Mouse (Mus musculus): Measurements from ENCODE around the gene Ulk4. TPM values are rescaled to one million over a fixed set of nuclear protein-coding genes. Genes with fewer than 3 reads are reported as not detected.

Gene Ulk4
- polyA plus RNA-seq, 1 experiment, result 0.43 TPM

DNA sequence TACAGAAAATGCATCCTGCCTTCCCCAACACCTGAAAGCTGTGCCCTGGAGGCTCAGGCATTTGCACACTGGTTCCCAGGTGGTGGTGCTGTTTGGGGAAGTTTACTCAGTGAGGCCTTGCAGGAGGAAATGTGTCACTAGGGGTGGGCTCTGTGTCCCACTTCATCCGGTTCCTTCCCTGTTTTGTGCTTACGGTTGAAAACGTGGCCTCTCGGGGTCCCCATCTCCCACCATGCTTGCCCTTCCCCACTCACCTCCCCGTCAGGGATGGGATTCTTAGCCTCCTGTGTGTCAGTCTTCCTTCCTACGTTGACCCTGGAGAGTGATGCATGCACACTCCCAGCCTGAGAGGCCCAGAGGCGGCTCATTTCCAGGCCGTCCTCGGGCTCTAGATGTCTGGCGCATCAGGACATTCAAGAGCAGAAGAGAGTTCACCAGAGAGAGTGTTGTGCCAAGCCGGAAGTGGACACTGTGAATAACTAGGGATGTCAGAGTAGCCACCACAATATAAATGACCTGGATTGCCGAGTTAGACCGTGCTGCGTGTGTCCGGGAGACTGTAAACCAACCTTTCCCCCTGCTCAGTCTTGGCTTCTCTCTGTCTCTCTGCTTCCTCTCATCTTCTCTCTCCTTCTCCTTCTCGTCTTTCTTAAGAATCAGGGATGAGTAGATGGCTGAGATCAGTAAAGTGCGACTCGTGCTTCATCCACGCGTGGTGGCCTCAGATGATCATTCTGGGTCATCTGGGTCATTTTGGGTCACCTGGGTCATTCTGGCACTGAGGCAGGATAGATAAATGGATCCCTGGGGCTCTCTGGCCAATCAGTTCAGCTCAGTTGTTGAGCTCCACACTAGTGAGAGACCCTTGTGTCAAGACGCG lies 24.3 kb upstream of the Ulk4 start:
- 70% methylated on average over 22 of the region's 22 CpGs for WGBS
- no peak for DNase-seq (ENCODE audit: low read depth, low spot score)

DNA sequence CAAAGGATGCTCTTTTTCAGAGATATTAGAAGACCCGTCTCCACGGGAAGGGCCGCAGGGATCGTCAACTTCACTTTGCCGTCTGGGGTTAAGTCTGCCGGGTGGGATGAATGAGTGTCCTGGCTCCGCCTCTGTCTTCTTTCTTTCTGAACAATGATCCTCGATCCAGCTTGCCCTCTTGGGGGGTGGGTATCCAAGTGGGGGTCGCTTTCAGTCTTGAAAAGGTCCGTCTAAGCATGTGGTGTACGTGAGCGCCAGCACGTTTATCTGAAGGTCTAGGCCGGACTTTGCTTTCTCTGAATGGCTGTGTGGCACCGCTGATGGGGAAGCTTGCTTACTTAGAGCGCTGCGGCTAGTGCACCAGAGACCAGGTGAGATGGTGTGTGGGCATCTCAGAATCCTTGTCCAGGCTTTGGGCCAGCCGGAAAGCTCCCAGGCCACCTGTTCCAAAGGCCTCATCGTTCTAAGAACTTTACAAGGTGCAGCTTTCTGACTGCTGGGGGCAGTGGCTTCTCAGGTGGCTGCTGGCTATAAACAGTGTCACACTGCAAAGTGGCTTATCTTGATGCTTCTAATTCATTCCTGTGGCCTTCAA lies 23.1 kb upstream of the Ulk4 start:
- no peak for DNase-seq (ENCODE audit: low read depth, low spot score)

DNA sequence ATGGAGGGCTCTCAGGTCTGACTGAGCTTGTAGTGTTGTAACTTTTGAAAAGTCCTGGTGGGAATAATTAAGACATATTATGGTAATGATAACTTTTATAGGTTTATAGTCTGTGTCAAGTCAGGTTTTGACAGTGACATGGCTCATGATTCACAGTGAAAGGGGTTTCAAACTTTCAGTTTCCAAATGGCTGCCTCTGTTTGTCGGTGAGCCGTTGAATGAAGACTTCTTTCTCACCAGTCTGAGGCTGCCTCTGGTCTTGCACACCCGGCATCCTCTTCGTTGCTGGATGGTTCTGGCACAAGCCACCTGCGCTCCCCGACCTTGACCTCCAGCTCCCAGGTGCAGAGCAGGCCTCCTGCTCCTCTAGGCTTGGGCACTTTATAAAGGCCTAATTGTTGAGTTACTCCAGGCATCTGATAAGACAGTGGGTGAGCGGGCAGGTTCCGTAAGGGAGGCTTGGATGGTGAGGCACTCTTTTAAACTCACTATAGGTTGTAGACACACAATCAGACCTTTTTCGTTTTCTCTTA lies 22.3 kb upstream of the Ulk4 start:
- WGBS, result 21% methylated on average over 9 of the region's 9 CpGs
- no peak for DNase-seq (ENCODE audit: low read depth, low spot score)

More for the DNA sequence above, 23.1 kb upstream of the Ulk4 start:
- WGBS, result 35% methylated on average over 19 of the region's 19 CpGs

DNA sequence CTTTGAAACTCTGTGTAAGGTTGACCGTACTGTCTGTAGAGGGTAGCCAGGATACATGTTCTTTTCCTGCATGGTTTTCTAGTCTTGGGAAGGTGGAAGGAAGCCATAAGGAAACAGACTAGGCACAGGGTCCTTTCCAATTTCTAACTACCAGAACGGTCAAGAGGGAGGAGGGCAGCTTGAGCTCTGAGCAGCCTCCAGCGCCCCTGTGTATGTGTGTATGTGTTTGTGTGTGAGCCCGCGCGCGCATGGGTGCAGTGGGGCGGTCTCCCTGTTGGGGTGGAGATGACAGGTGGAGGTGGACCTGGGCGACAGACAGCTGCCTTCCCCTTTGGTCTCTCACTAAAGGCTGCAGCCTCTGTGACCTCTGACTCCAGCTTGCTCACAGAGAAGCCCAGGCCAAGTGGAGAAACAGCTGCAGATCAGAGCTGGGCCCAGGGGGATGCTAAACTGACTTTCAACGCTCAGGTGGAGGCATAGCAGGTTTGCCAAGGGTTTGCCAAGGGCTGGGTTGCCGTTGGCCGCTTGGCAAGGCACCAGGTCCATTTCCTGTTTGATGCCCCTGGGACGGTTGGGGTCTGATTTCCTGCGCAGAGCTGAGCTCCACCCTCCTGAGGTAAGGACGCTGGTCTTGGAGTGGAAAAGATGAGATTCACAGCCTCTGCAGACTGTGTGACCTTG lies 21.6 kb upstream of the Ulk4 start:
- no peak for DNase-seq (ENCODE audit: low read depth, low spot score)
- 2% methylated on average over 15 of the region's 15 CpGs for WGBS

DNA sequence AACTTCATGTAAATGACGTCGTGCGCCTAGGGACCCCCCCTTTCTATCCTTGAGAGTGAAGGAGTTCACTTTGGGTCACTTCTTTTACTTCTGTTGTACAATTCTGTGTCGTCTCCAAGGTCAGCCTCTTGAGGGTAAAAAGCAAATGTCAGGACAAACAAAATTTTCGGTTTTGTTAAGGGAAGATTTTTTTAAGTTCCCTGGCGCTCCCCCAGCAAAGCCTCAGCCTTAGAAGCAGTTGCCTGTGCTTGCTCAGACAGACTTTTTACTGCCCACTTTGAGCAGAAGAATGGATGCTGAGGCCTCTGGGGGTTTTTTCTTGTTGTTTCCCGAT lies 21.0 kb upstream of the Ulk4 start:
- WGBS, result under 1% methylated on average over 7 of the region's 7 CpGs

DNA sequence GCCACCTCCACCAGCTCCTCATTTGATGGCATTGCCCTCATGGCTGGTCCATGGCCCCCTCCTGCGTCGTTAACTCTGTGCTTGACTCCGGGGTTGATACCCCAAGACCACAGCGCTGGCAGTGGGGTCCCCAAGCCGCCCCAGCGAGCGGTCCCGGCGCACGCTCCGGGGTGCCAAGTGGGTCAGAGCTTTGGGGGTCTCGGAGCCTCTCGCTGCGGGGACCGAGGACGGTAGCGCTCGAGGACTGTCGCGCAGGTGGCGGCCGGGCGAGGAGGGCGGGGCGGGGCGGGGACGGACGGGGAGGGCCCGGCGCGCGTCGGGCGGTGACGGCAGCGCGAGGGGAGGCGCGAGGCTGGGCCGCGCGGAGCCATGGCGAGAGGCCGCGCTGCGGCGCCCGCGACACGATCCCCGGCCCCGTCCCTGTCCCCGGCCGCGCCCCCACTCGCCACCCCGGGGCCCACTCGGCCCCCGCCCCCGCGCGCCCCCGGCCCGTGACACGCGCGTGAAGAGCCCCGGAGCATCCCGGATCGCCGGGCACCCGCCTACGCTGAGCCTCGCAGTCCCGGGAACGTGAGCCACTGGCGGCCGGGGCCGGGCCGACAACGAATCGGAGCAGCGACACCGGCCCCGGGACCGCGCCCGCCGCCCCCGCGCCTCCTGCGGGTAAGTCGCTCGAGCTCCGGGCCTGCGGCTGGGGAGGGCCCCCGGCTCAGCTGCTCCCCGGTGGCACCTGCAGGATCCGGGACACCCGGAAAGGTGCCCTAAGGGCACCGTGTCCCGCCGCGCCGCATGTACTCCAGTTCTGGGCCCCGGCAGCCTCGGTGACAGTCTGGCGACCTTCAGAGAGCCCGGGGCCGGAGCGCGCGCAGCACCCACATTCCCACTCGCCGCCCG lies 20.4 kb upstream of the Ulk4 start, which contains the start of gene Trak1:
Trak1 (plus strand) TSS at position 332 of the 894 bp plus-strand sequence.
- DNase-seq (ENCODE audit: low read depth, low spot score), result no peak
- under 1% methylated on average over 115 of the region's 116 CpGs for WGBS

More for the DNA sequence above, 21.0 kb upstream of the Ulk4 start:
- no peak for DNase-seq (ENCODE audit: low read depth, low spot score)

DNA sequence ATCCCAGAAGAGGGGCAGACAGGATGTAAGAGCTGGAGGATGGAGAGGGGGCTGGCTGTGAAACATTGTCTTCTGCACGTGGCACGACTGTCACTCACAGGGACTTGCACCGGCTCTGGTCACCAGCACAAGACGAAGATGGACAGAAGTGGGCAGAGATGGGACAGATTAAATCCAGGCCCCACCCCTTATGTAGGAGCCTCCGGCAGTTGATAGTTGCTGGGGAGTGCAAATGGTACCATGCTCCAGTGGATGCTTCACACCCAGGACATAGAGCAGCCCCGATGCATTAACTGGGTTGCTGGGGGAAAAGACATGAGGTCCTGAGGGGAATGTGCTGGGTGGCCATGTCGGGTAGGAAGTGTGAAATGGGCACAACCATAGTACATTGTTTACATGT lies 18.2 kb upstream of the Ulk4 start:
- WGBS, result 85% methylated on average over 7 of the region's 7 CpGs
- no peak for DNase-seq (ENCODE audit: low read depth, low spot score)

DNA sequence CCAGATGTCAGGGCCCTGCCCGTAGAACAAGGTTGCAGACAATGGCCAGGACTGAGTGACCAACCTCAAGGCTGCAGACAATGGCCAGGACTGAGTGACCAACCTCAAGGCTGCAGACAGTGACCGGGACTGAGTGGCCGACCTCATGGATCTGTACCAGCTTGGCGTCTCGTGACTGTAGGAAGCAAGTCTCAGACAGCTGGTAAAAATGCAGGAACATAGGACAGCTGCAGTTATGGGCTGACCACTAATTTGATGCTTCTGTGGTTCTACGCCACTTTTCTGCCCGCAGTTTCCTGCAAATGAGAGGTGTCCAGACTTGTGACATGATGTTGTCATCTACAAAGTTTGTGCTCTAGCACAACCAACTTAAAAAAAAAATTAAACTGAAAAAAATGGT lies 16.2 kb upstream of the Ulk4 start:
- 81% methylated on average over 7 of the region's 7 CpGs for WGBS
- DNase-seq (ENCODE audit: low read depth, low spot score), result no peak

DNA sequence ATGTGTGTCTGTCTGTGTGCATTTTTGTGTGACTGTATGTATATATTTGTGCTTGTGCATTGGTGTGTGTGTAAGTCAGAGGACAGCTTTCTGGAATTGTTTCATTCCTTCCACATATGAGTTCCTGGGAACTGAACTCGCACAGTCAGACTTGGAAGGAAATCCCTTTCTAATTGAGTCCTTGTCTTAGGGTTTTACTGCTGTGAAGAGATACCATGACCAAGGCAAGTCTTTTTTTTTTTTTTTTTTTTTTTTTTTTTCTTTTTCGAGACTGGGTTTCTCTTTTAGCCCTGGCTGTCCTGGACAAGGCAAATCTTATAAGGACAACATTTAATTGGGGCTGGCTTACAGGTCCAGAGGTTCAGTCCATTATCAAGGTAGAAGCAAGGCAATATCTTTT lies 14.3 kb upstream of the Ulk4 start:
- WGBS, result 83% methylated on average over 2 of the region's 2 CpGs
- no peak for DNase-seq (ENCODE audit: low read depth, low spot score)

DNA sequence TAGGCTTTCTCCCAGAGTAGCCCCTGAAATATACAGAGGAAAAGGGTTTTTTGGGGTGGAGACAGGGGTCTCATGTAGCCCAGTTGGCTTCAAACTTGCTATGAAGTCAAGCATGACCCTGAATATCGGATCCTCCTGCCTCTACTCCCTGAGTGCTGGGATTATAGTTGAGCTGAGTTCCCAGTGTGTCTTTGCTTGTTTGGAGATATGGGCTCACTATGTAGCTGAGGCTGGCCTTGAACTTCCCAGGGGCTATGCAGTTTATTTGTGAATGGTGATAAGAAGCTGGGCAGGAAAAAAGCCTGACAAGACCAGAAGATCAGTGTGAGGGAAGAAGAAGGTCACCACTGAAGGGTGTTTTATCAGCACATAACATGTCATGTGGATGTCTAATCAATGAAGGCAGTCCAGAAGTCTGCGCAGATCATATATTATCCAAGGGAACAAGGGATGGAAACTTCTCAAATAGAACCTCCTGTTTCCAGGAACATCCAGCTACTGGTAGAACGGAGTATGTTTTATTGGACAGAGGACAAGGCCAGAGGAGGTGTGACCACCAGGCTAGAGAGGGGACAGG lies 9.4 kb upstream of the Ulk4 start:
- no peak for DNase-seq (ENCODE audit: low read depth, low spot score)
- WGBS, result 73% methylated on average over 3 of the region's 3 CpGs

DNA sequence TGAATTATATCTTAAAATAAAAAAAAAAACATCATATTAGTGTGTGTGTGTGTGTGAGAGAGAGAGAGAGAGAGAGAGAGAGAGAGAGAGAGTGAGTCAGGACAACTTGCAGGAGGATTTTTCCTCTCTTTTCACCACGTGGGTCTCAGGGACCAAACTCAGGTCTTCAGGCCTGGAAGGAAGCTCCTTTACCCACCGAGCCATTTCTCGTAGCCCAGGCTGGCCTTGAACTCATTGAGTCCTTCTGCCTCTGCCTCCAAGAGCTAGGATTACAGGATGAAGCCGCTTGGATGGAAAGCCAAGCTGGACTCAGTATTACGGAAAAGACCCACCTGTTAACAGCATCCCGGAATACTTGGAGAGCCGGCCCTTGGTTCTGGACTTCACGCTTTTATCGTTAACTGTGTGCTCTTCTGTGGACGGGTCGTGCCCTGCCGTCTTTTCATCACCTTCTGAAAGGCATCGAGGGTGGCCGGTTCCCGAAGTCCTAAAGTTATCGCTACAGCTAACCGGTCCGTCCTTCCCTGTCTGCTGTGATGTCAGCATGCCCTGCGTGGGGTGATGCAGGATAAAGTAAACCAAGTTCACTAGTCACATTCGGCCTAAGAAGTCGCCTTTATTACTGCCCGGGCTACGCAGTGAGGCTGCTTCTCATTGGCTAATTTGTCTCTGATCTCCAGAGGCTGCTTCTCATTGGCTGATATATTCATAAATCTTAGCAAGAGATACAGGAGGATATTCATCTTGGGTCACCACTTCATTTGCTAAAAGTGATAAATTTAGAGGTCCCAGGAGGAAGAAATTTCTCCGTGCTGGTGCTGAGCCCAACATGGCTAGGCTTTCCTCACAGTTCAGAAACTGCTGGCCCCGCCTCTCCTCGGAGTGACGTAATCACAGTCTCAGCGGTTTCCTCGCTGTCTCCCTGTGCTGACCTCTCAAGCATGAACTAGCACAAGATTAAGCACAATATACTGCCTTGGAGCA lies 8.6 kb upstream of the Ulk4 start:
- 15% methylated on average over 29 of the region's 29 CpGs for WGBS
- DNase-seq (ENCODE audit: low read depth, low spot score), result no peak

DNA sequence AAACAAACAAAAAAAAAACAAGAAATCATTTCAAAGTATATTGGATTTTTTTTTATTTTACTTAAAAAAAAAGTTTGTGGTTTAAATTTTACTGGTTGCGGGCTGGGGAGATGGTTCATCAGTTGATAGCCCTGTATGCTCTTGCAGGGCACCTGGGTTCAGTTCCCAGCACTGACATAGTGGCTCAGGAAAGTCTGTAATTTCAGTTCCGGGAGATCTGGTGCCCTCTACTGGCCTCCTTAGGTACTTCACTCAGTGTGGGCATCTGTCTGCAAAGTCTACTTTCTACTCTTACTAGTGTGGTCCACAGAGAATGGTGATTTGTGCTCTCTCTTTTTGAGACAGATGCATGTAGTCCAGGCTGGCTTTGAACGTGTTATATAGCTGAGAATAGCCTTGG lies 7.4 kb upstream of the Ulk4 start:
- 82% methylated on average over 3 of the region's 3 CpGs for WGBS
- DNase-seq (ENCODE audit: low read depth, low spot score), result no peak

DNA sequence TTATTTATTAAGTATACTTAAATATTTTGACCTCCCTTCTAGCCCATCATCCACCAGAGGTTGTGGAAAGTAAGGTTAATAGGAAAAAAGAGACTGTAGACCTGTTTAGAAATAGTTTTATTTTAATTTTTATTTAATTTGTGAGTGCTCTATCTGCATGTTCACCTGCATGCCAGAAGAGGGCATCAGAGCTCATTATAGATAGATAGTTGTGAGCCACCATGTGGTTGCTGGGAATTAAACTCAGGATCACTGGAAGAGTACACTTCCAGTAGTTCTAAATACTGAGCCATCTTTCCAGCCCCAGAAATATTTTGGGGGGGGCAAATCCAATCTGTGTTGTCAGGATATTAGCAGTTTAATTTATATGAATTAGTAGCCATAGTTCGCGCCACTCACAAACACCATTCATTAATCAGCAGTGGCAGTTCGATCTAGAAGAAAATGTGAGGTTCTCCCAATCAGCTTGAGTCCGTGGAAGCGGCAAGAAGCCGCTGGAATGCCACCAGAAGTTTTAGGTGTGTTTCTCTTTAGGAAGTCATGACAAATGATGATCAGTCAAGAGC lies 6.7 kb upstream of the Ulk4 start:
- DNase-seq (ENCODE audit: low read depth, low spot score), result no peak
- WGBS, result 98% methylated on average over 6 of the region's 6 CpGs

DNA sequence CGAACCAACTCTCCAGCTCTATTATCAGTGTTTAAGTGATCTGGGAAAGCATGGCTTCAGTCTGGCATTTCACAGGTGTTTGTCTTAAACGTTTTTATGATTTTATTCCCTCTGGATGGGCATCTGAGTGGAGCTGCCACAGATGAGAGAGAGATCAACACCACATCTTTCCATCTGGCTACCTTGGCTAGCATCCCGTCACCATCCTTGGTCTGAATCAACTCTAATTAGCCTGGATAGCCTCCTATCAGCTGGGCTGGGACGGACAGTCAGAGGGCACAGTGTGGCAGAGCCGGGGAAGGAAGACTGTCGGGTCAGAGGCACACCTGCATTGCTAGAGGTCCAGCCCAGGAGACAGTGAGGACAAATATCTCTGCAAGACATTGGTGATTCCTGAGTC lies 4.9 kb upstream of the Ulk4 start:
- WGBS, result 75% methylated on average over 6 of the region's 6 CpGs
- DNase-seq (ENCODE audit: low read depth, low spot score), result no peak

DNA sequence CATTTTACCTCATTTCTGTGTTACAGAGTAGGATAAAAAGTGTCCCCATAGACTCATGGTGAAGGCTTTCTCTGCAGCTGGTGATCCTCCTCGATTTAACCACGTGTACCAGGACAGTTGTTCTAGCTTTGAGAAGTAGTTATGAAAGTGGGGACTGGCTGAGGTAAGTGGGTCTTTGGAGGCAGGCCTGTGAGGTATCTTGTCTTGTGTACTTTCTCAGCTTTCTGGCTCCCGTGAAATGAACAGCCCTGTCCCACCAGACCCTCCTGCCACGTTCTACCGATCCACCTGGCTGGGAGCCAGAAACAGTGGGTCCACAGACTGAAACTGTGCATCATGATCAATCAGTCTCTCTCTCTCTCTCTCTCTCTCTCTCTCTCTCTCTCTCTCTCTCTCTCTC lies 2.2 kb upstream of the Ulk4 start:
- WGBS, result 81% methylated on average over 5 of the region's 5 CpGs
- no peak for DNase-seq (ENCODE audit: low read depth, low spot score)

DNA sequence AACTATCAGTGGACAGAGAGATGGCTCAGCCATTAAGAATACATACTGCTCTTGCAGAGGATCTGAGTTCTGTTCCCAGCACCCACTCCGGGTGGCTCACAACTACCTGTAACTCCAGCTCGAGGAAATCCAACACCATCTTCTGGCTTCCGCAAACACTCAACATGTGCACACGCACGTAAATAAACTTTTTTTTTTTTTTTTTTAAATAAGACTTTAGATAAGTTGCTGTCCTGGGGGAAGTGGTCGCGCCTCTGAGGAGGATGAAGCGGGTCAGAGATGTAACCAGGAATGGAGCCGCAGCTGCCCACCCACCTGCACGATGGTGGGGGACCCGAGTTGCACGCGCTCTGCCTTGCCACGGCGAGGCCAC lies 266 bp downstream of the Ulk4 start:
- WGBS, result 15% methylated on average over 15 of the region's 15 CpGs
- no peak for DNase-seq (ENCODE audit: low read depth, low spot score)

DNA sequence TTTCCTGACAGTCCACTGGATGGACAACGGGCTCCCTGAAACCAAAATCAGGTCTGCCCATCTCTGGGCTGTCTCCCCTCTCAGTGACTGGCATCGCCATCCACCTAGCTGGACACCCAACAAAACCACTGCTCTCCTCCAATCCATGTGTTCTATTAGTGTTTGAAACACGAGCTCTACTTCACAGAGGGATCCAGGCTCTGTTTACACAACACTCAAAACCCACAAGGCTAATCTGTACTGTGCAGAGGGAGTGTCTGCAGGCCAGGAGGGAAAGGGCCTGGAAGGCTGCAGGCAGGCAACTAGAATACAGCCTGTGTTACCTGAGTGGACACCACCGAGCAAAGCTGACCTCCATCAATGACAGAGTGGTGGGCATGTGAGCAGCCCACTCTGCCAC lies 5.4 kb downstream of the Ulk4 start:
- no peak for DNase-seq (ENCODE audit: low read depth, low spot score)
- WGBS, result 51% methylated on average over 4 of the region's 4 CpGs

DNA sequence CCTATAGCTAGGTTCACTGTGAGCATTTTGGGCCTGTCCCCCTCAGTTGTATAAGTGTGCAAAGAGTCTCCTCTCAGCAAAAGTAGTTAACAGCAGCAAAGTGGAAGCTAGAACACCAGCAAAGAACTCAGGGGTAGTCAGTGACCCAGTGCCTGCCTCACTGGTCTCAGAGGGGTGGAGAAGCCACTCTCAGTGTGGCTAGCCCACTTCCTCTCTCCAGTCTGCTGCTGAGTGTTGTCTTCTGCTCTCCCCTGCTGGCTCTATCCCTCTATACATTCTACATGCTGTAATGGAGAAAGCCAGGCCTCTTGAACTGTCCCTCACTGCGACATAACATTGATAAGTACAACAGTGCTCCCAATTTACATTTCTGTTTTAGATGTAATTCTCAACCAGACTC lies 5.8 kb downstream of the Ulk4 start:
- no peak for DNase-seq (ENCODE audit: low read depth, low spot score)
- 79% methylated on average over 1 of the region's 1 CpGs for WGBS

All from large intestine, adult 2 months (tissue).